Mouse (Mus musculus) monocyte, adult 5-6 weeks (primary cell): Measurements from ENCODE around the gene Rpl37. TPM values are rescaled to one million over a fixed set of nuclear protein-coding genes. Genes with fewer than 3 reads are reported as not detected.
"Not testable (repeated sequence)": the region's sequence is repeated elsewhere in the genome, so short reads cannot be mapped to it uniquely, and the experiment has no call there.

Experiments used
- ATAC-seq: fragments of 153-309, 156-312 bp; replicated peaks from 2 replicates; pipeline ENCODE4 v1.8.0; 2017; ENCODE audit warnings: mild to moderate bottlenecking; ENCODE audit not compliant: low TSS enrichment, insufficient number of reproducible peaks, severe bottlenecking, poor library complexity, low FRiP score
- total RNA-seq: library from RNA; stranded (forward); fragments of 200-1000, 200-491, 200-594 nt; gene quantifications from 3 replicates; pipeline ENCODE4 v1.2.3, GENCODE M21; 2017

The Rpl37 gene
- total RNA-seq, 1 experiment from 2014 or later = 671 TPM

DNA sequence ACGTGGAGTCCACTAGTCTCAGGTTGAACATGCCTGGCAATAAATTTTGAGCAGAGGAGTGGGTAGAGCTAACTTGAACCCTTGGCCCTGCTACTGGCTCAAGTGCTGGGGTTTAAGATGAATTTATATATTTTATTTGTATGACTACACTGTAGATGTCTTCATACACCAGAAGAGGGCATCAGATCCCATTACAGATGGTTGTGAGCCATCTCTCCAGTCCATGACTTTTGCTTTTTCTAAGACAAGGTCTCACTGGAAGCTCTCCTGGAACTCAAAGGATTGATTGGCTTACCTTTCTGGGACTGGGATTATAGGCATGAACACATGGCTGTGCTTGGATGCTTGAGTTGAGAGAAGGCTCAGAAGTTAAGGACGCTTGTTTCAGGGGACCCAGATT, 3.3 kb downstream of the Rpl37 start:
- no peak for ATAC-seq

GRCm38 (mm10) chr15:5121535-5122313, 5.3 kb downstream of the Rpl37 start:
- ATAC-seq = no peak

- ATAC-seq = no peak
These were observed 10.0 kb downstream of the Rpl37 start for GRCm38 (mm10) chr15:5126456-5126855.

DNA sequence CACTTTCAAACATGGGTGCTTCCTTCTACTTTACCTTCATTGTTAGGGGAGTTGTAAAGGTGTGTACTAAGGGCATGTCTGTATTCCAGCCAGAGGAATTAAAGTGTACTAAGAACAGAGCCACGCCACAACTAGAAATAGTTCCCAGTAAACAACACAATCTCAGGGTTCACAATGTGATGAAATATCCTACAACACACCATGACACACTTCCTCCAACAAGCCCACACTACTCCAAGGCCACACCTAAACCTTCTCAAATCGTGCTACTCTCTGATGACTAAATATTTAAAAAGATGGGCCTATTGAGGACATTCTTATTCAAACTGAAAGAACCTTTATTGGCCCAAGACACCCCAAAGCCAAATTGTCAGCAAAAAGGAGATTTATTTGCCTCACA, 11.0 kb downstream of the Rpl37 start:
- ATAC-seq = no peak

GRCm38 (mm10) chr15:5128176-5128940, 11.9 kb downstream of the Rpl37 start:
- no peak for ATAC-seq

GRCm38 (mm10) chr15:5129111-5129805, 12.8 kb downstream of the Rpl37 start:
- no peak for ATAC-seq

GRCm38 (mm10) chr15:5130887-5131668, 14.6 kb downstream of the Rpl37 start:
- ATAC-seq = not testable (repeated sequence)

DNA sequence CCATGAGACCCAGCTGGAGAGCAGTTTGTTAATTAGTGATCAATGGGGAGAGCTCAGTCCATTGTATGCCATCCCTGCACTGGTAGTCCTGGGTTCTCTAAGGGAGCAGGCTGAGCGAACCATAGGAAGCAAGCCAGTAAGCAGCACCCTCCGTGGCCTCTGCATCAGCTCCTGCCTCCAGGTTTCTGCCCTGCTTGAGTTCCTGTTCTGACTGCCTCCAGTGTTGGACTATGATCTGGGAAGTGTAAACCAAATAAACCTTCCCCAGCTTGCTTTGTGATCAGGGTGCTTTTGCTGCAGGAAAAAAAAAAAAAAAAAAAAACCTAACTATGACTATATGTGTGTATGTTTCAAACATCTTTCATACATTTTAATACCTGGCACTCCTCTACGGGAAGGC, 16.9 kb downstream of the Rpl37 start:
- no peak for ATAC-seq

- no peak for ATAC-seq
These were observed 17.7 kb downstream of the Rpl37 start for GRCm38 (mm10) chr15:5134179-5134578.

- no peak for ATAC-seq
These were observed 18.6 kb downstream of the Rpl37 start for GRCm38 (mm10) chr15:5134945-5135483.

- ATAC-seq = 0 out of 2 replicates have a peak, but pooled peaks have one; percentile 25
These were observed 21.8 kb downstream of the Rpl37 start for GRCm38 (mm10) chr15:5138021-5138856.

GRCm38 (mm10) chr15:5139366-5139765, 22.9 kb downstream of the Rpl37 start:
- no peak for ATAC-seq

DNA sequence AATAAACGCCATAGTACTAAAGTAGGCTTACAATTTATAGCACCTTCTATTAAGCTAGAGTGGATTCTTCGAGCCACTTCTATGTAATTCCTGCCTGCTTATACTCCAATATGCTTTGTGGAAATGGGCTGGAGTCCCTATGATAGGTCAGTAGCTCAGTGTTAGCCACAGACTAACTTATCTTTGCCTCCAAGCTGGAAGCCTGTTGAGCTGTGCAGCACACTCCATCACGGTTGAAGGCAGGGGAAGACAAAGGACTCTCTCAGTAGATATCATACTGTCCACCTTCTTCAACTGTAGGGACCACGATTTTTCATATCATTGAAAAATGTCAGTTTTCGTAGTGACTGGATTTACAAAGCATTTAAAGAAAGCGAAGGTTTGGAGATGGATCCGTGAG, 23.4 kb downstream of the Rpl37 start:
- ATAC-seq = no peak

GRCm38 (mm10) chr15:5140357-5140756, 23.9 kb downstream of the Rpl37 start:
- ATAC-seq = no peak

GRCm38 (mm10) chr15:5142047-5142446, 25.6 kb downstream of the Rpl37 start:
- ATAC-seq = no peak

DNA sequence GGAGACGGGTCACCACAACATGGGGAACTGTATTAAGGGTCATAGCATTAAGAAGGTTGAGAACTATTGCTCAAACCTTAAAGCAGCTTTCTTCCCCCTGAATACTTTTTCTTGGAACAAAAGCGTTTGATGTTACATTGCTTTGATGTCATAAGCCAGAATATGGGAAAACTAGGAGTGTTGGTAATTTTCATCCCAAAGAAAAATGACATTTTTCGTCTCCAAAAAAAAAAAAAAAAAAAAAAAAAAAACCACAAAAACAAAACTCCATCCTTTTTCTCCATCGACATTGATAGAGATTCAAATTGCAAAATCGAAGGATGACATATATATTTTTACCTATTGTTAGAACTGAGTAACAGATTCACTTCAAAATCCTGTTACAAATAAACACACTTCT, 26.3 kb downstream of the Rpl37 start:
- no peak for ATAC-seq

GRCm38 (mm10) chr15:5143361-5144020, 27.0 kb downstream of the Rpl37 start, which contains the start of gene Prkaa1:
Gene Prkaa1, plus strand, starts transcription at chr15:5143861.
- peak; percentile 73 for ATAC-seq
